Mouse (Mus musculus) C2C12 (cell line): ENCODE measurements around the gene Plce1.

Experiments used
- CEBPB ChIP-seq: IDR thresholded peaks from one replicate; pipeline ENCODE4 v1.6.1; 2011; ENCODE audit warnings: low read depth, mild to moderate bottlenecking, control low read depth, moderate library complexity
- CTCF ChIP-seq: IDR thresholded peaks from one replicate; pipeline ENCODE4 v1.5.1; 2011; ENCODE audit not compliant: control insufficient read depth, insufficient read depth, insufficient read length

- TF ChIP-seq CTCF (no peak), CEBPB (no peak)
These were observed 2.6 kb upstream of the Plce1 start for GRCm38 (mm10) chr19:38478286-38478685.
